Mouse (Mus musculus) myocyte (in vitro differentiated cells): ENCODE data around the gene Slamf8. TPM values are rescaled to one million over a fixed set of nuclear protein-coding genes. Genes with fewer than 3 reads are reported as not detected.

ENCODE experiments used
- H3K27me3 ChIP-seq: one replicate; pipeline ENCODE4 v1.6.1; 2011; ENCODE audit not compliant: control insufficient read depth, insufficient read depth, insufficient read length
- H3K36me3 ChIP-seq: one replicate; pipeline ENCODE4 v1.6.1; 2011; ENCODE audit not compliant: control insufficient read depth, insufficient read depth
- H3K4me2 ChIP-seq: one replicate; pipeline ENCODE4 v1.6.1; 2011; ENCODE audit warnings: low read depth, control low read depth
- H3K4me3 ChIP-seq: one replicate; pipeline ENCODE4 v1.5.1; 2011; ENCODE audit warnings: mild to moderate bottlenecking, control low read depth, moderate library complexity
- H3K79me2 ChIP-seq: one replicate; pipeline ENCODE4 v1.6.1; 2011; ENCODE audit not compliant: control insufficient read depth, insufficient read depth
- H3ac ChIP-seq: one replicate; pipeline ENCODE4 v1.6.1; 2011; ENCODE audit not compliant: control insufficient read depth, insufficient read length
- CEBPB ChIP-seq: IDR thresholded peaks from 2 replicates; pipeline ENCODE4 v1.6.1; 2011; ENCODE audit warnings: mild to moderate bottlenecking, moderate library complexity; ENCODE audit not compliant: poor library complexity, insufficient read depth, severe bottlenecking
- E2F4 ChIP-seq: IDR thresholded peaks from one replicate; pipeline ENCODE4 v1.6.1; 2011; ENCODE audit warnings: mild to moderate bottlenecking, control low read depth, moderate library complexity; ENCODE audit not compliant: insufficient read depth
- MAX ChIP-seq: IDR thresholded peaks from one replicate; pipeline ENCODE4 v1.6.1; 2011; ENCODE audit warnings: low read depth, mild to moderate bottlenecking, control low read depth
- MYOD1 ChIP-seq, 3 experiments: IDR thresholded peaks; one replicate each; pipeline ENCODE4 v1.6.1; 2011; ENCODE audit warnings: control low read depth in 2 of 3, low read depth in 2 of 3, mild to moderate bottlenecking in 2 of 3, moderate library complexity in 1 of 3; ENCODE audit not compliant: insufficient read length in 2 of 3, control insufficient read depth in 1 of 3
- MYOG ChIP-seq, 3 experiments: IDR thresholded peaks; one replicate each; pipeline ENCODE4 v1.6.1; 2011; ENCODE audit warnings: control low read depth in 2 of 3, low read depth in 2 of 3, mild to moderate bottlenecking in 2 of 3; ENCODE audit not compliant: insufficient read length in 2 of 3, control insufficient read depth in 1 of 3, insufficient read depth in 1 of 3
- POLR2A ChIP-seq: IDR thresholded peaks from one replicate; pipeline ENCODE4 v1.6.1; 2011; ENCODE audit warnings: low read depth, mild to moderate bottlenecking, control low read depth, moderate library complexity; ENCODE audit not compliant: insufficient read length
- POLR2AphosphoS2 ChIP-seq: IDR thresholded peaks from one replicate; pipeline ENCODE4 v1.6.1; 2011; ENCODE audit warnings: low read depth, control low read depth; ENCODE audit not compliant: insufficient read length
- REST ChIP-seq: IDR thresholded peaks from one replicate; pipeline ENCODE4 v1.6.1; 2011; ENCODE audit warnings: mild to moderate bottlenecking, control low read depth, moderate library complexity; ENCODE audit not compliant: insufficient read depth, insufficient read length
- SRF ChIP-seq: IDR thresholded peaks from one replicate; pipeline ENCODE4 v1.6.1; 2011; ENCODE audit warnings: low read depth; ENCODE audit not compliant: control insufficient read depth, insufficient read length
- TCF12 ChIP-seq: IDR thresholded peaks from one replicate; pipeline ENCODE4 v1.6.1; 2011; ENCODE audit warnings: mild to moderate bottlenecking, control low read depth; ENCODE audit not compliant: poor library complexity, insufficient read depth, severe bottlenecking
- TCF3 ChIP-seq: IDR thresholded peaks from one replicate; pipeline ENCODE4 v1.6.1; 2011; ENCODE audit warnings: low read depth, control low read depth; ENCODE audit not compliant: insufficient read length
- USF1 ChIP-seq: IDR thresholded peaks from one replicate; pipeline ENCODE4 v1.6.1; 2011; ENCODE audit warnings: low read depth, mild to moderate bottlenecking, control low read depth, moderate library complexity
- polyA plus RNA-seq: library from polyadenylated mRNA; unstranded; fragments of >200 nt; fragmentation: generic; extraction: Trizol; gene quantifications from one replicate; pipeline ENCODE4 v1.2.1, GENCODE M21; 2012; ENCODE audit warnings: missing spikeins

The Slamf8 gene
- polyA plus RNA-seq, 1 experiment, result not detected

DNA sequence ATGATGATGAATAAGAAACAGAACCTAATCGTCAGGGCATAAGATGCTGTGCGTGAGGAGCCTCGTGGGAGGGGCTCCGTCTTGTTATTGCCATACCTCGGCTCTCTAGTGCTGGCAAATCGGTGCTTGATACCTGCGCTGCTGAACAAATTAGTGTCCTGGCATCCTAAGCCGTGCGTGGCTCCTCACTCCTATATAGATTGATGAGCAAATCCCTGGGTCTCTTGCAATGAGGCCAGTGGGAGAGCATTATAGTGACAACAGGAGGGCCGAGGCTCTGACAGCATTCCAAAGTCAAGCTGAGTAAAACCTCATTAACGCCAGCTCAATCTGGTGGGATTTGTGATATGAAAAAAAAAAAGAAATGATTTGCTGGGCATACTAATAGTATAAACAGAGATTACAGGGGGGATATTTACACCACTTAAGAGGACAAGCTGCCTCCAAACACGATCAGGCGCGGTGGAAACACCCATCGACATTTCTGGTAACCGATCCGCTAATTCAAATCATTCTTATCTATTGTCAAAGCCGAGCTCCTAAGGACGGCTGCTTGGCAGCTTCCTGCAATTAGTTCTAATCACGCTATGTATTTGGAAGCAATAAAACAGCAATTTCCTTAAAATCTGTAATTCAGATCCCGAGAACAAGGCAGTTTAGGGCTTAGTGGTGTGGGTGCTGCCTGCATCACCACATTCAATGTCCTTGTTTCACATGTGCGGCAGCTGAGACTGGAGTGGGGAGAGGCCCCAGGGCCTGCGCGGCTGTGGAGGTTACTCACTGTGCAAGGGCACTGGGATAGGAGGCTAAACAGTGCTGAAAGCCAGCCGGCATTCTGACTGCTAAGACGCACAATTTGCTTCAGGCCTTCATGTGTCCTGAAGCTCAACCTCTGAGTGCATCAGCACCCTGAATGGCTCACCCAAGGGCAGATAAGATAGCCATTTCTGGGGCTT, 4.5 kb downstream of the Slamf8 start:
- Histone ChIP-seq H3K4me2 (no peak overlapping the region), H3ac (no peak overlapping the region), H3K79me2 (no peaks in the 10 kb centered on the region), H3K36me3 (no peaks in the 10 kb centered on the region), H3K27me3 (no peaks in the 10 kb centered on the region), H3K4me3 (no peak overlapping the region)
- no peak for TF ChIP-seq POLR2A
- no peak for TF ChIP-seq MAX
- TF ChIP-seq REST, result no peak
- no peak for TF ChIP-seq MYOD1 (IDR thresholded peaks at IDR 0.05; ENCODE audit: control insufficient read depth in 1 of 3, insufficient read length in 2 of 3, low read depth in 2 of 3)
- TF ChIP-seq POLR2AphosphoS2, result no peak
- no peak for TF ChIP-seq E2F4
- no peak for TF ChIP-seq SRF
- TF ChIP-seq CEBPB, result no peak
- TF ChIP-seq MYOG (IDR thresholded peaks at IDR 0.05; ENCODE audit: control insufficient read depth in 1 of 3, insufficient read depth in 1 of 3, insufficient read length in 2 of 3, low read depth in 2 of 3), result no peak
- TF ChIP-seq USF1, result no peak
- TF ChIP-seq TCF12, result no peak
- no peak for TF ChIP-seq TCF3

DNA sequence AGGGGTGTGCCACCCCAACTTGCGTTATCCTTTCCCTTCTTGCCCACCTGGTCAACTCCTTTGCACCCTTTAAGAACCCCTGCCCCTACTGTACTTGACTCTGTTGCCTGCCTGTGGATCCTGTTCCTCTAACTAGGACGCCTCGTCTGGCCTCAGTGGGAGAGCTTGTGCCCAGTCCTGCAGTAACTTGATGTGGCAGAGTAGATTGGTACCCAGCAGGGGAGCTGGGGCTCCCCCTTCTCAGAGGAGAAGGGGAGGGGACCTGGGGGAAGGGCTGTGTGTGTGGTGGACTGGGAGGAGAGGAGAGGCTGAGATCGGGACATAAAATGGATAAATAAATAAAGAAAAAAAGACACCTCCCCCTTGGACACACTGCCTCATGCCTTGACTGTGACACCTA, 5.3 kb downstream of the Slamf8 start:
- H3K4me2 ChIP-seq, result no peak overlapping the region
- H3K4me3 ChIP-seq, result no peak overlapping the region
- no peaks in the 10 kb centered on the region for H3K36me3 ChIP-seq
- no peaks in the 10 kb centered on the region for H3K79me2 ChIP-seq
- H3K27me3 ChIP-seq, result no peaks in the 10 kb centered on the region
- H3ac ChIP-seq, result no peak overlapping the region
- TF ChIP-seq SRF (no peak), POLR2AphosphoS2 (no peak), CEBPB (no peak), MAX (no peak), TCF3 (no peak), USF1 (no peak), REST (no peak), POLR2A (no peak), MYOD1 (IDR thresholded peaks at IDR 0.05; ENCODE audit: control insufficient read depth in 1 of 3, insufficient read length in 2 of 3, low read depth in 2 of 3) (no peak), TCF12 (no peak), E2F4 (no peak), MYOG (IDR thresholded peaks at IDR 0.05; ENCODE audit: control insufficient read depth in 1 of 3, insufficient read depth in 1 of 3, insufficient read length in 2 of 3, low read depth in 2 of 3) (no peak)

DNA sequence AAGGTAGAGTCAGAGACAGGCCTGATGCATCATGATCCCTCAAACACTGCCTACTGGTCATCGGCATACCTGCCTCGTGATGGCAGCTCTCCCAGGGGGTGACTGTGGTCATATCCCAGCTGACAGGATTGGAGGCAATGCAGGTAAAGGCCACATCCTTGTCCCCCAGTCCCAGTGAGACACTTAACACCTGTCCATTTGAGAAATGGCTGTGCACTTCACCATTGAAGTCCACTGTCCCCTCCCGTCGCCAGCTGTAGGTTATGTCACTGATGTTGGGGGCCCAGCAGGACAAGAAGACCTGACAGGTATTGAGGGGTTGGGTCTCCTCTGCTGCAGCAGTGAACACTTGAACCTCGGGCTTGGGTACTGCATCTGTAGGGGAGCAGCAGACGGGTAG, 6.1 kb downstream of the Slamf8 start:
- TF ChIP-seq MAX, result no peak
- no peak for TF ChIP-seq POLR2AphosphoS2
- no peak for TF ChIP-seq SRF
- TF ChIP-seq REST, result no peak
- no peak for TF ChIP-seq USF1
- no peak for TF ChIP-seq CEBPB
- no peak for TF ChIP-seq E2F4
- TF ChIP-seq MYOG (IDR thresholded peaks at IDR 0.05; ENCODE audit: control insufficient read depth in 1 of 3, insufficient read depth in 1 of 3, insufficient read length in 2 of 3, low read depth in 2 of 3), result no peak
- TF ChIP-seq POLR2A, result no peak
- TF ChIP-seq MYOD1 (IDR thresholded peaks at IDR 0.05; ENCODE audit: control insufficient read depth in 1 of 3, insufficient read length in 2 of 3, low read depth in 2 of 3), result no peak
- no peak for TF ChIP-seq TCF3
- TF ChIP-seq TCF12, result no peak
- Histone ChIP-seq H3K27me3 (no peaks in the 10 kb centered on the region), H3K36me3 (no peaks in the 10 kb centered on the region), H3K4me3 (no peak overlapping the region), H3ac (no peak overlapping the region), H3K79me2 (no peaks in the 10 kb centered on the region), H3K4me2 (no peak overlapping the region)

DNA sequence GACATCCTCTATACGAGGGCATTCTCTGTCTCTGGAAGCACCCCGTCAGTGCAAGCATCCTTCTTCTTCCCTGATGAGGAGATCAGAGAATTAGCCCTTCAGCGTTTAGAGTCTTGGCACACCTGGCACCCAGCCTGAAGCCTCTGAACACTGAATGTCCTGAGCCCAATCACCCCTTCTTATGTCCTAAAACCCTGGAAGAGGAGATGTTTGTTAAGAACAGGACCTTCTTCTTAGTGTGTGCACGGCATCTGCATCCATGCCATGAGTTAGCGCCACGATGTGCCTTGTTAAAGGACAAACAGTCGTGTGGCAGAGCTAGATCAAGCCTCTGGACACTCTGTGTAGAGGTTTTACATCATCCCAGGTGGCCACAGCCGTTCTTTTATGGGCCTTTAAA, 7.9 kb downstream of the Slamf8 start:
- H3ac ChIP-seq, result no peak overlapping the region
- H3K79me2 ChIP-seq, result no peaks in the 10 kb centered on the region
- no peaks in the 10 kb centered on the region for H3K27me3 ChIP-seq
- H3K4me3 ChIP-seq, result no peak overlapping the region
- no peak overlapping the region for H3K4me2 ChIP-seq
- TF ChIP-seq REST (no peak), POLR2A (no peak), MAX (no peak), POLR2AphosphoS2 (no peak), SRF (no peak), TCF3 (no peak), MYOG (IDR thresholded peaks at IDR 0.05; ENCODE audit: control insufficient read depth in 1 of 3, insufficient read depth in 1 of 3, insufficient read length in 2 of 3, low read depth in 2 of 3) (no peak), CEBPB (no peak), USF1 (no peak), MYOD1 (IDR thresholded peaks at IDR 0.05; ENCODE audit: control insufficient read depth in 1 of 3, insufficient read length in 2 of 3, low read depth in 2 of 3) (no peak), TCF12 (no peak), E2F4 (no peak)
- no peaks in the 10 kb centered on the region for H3K36me3 ChIP-seq
